Mouse (Mus musculus) urinary bladder, postnatal 25 days (tissue): ENCODE data around the gene Zcchc4.
A peak's percentile ranks its signal among the peaks of the same experiment; 100 is the strongest.
"Not testable (repeated sequence)": the region's sequence is repeated elsewhere in the genome, so short reads cannot be mapped to it uniquely, and the experiment has no call there.

ENCODE experiments used
- DNase-seq: peaks from one replicate; pipeline ENCODE4 v3.0.0; 2022; ENCODE audit warnings: low spot score

Gene Zcchc4

GRCm38 (mm10) chr5:52775237-52775636, at the start of gene Zcchc4:
Zcchc4 (plus strand) TSS chr5:52775409.
- DNase-seq = no peak

DNA sequence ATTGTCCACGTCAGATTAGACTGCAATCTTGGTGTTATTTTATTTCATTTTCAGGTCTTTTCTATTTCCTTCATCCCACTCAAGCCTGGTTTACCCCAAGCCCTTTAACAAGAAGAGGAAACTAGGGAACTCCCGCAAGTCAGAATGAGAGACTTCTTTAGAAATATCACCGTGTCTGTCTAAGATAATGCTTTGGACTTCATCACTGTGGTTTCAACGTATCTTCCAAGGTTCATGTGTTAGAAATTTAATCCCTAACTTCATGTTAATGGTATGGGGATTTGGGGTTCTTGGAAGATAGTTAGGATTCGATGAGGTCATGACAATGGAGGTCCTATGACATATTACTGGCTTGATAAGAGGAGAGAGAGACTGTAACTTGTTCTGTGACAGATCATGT, 47.5 kb upstream of the Zcchc4 start:
- DNase-seq = no peak

GRCm38 (mm10) chr5:52732811-52733210, 42.4 kb upstream of the Zcchc4 start:
- no peak for DNase-seq

DNA sequence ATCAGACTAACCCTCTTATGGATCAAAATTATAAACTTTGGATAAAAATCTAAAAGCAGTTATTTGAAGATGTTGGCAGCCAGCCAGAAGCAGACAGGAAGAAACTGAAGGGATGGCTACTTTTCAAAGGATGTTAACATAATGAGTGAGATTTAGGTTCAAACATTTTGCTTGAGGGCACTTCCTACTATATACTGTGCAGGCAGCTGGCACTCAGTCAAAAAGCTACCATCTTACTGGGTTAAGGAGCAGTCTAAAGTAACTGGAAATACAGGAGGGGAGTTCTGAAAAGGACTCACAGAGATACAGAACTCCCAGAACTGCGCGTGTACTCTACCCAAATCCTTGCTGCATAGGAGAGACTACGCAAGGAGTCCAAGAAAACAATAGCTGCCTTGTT, 39.2 kb upstream of the Zcchc4 start:
- no peak for DNase-seq

GRCm38 (mm10) chr5:52741391-52742111, 33.7 kb upstream of the Zcchc4 start, which contains the start of gene Pi4k2b:
Pi4k2b (plus strand) TSS chr5:52741574.
- peak; percentile 79 for DNase-seq

DNA sequence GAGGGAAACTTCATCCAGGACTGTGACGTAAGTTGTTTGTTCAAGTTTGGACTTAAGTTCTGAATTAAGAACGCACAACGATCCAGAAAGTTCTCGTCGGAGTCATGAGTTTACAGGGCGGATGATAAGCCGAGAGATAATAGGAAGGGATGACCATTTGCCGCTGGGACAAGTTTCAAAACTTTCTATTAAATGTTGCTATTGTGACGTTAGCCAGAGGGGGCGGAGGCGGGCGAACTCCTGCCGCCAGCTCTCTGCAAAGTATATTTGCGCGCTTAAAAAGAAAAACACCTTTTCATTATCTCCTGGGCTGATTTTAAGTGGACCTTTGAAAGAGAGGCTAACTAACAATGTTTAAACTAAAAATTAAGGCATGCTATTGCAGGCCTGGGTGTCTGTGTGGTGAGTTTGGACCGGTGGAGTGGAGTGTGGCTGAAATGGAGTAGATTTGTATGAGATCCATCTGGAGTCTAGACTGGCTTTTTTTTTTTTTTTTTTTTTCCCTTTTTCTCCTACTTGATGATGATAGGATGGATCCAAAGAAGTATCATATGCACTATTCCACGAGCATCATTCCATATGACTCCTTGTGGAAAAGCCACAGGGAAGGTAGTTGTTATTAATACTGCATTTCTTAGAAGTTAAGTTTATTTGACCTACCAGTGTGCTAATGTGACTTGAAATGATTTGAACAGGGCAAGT, 32.9 kb upstream of the Zcchc4 start:
- DNase-seq = peak; percentile 40

DNA sequence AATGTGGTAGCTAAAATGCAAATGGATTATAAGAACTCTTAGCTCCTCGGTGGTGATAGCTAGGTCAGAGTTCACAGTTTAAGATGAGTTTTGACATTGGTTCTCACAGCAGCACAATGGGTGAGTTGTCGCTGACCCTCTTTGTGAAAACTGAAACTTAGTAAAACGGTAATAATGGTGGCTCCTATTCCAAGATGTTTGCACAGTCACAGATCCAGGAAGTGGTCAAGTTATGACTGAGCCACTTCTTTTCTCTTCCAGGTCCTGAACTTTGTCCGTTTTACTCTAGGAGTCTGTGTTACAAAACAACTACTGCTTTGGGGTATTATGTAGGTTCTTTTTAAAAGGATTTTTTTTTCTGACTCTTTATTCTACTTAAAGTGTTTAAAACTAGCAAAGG, 32.0 kb upstream of the Zcchc4 start:
- no peak for DNase-seq

DNA sequence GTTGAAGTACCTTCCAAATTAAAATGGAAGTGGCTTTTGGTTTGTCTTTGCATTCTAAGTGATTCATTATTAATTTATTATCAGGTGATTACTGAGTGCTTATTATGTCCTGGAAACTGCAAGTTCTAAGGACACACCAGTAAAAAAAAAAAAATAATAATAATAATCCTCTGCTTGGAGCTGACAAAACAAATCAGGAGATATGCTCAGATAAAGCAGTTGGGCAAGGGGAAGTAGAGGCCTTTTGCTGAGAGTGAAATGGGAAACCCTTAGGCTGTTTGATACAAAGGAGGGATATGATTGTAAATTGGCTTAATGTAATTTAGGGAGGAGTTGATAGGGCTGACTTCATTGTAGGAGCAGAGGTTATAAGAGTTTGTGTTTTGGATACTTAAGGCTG, 28.3 kb upstream of the Zcchc4 start:
- DNase-seq = no peak

DNA sequence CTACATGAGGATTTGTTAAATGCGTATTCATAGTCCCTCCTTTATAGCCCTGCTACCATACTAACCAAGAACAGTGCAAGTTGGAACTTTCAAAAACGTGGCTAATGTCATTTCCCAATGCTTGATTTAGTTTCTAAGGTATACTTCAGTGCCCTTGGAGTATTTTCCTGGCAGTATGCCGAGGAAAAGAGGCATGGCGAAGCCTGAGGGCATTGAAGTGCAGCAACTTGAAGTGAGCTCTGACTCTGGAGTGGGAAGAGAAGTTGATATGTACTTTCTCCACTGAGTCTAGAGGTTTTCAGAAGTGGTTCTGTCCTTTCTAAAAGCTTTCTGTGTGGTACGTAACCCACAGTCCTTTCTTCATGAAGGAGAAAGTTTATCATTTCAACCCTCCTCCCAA, 26.5 kb upstream of the Zcchc4 start:
- DNase-seq = no peak

- no peak for DNase-seq
Measured at GRCm38 (mm10) chr5:52753146-52753545, 22.1 kb upstream of the Zcchc4 start.

- no peak for DNase-seq
Measured at GRCm38 (mm10) chr5:52754196-52754595, 21.0 kb upstream of the Zcchc4 start.

DNA sequence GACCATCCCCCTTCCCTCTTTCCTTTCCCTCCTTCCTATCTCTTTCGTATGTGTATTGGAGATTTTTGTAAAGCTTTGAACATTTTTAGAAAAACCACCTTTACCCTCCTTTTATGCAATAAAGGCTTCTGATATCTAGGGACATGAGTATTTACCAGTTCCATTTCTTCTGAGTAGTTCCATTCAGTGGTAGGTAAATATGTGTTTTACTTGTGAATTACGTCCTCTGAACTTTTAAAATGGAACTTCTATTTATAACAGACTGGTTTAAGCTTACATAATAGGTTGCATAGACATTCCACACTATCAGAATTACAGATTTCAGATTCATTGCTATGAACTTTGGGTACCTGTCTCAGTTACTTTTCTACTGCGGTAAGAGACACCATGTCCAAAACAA, 19.9 kb upstream of the Zcchc4 start:
- DNase-seq = no peak

DNA sequence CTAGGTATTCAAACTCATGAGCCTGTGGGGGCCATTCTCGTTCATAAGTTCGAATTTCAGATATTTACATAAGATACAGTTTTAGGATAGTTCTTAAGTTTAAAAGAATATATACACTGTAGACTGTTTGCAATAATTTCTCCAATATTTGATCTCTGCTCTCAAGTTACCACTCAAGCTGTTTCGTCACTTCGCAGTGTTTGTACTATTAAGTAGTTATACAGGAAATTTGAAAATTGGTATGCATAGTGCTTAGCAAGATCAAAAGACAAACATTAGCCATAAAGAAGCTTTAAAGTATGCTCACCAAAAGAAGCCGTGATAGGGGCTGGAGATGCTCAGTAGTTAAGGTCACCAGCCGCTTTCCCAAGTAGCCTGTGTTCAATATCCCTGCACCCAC, 19.2 kb upstream of the Zcchc4 start:
- DNase-seq = no peak

DNA sequence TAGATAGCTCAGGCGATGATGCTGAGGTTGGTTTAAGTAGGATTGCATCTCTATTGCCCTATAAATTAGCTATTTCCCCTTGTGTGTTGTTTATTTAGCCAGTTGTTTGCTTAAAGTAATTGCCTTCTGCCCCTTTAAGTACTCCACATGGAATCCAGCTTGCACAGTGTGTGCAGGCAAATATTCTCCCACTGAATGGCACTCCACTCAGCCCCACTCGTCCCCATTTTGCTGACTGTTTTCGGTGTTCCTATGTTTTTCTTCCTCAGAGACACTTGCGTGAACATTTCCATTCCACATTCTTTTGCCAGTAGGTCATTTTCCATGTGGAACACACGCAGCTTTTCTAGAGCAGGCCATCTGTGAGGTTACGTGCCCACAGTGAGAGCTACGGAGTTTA, 12.6 kb upstream of the Zcchc4 start:
- no peak for DNase-seq

GRCm38 (mm10) chr5:52774267-52774666, 942 bp upstream of the Zcchc4 start:
- DNase-seq = no peak

DNA sequence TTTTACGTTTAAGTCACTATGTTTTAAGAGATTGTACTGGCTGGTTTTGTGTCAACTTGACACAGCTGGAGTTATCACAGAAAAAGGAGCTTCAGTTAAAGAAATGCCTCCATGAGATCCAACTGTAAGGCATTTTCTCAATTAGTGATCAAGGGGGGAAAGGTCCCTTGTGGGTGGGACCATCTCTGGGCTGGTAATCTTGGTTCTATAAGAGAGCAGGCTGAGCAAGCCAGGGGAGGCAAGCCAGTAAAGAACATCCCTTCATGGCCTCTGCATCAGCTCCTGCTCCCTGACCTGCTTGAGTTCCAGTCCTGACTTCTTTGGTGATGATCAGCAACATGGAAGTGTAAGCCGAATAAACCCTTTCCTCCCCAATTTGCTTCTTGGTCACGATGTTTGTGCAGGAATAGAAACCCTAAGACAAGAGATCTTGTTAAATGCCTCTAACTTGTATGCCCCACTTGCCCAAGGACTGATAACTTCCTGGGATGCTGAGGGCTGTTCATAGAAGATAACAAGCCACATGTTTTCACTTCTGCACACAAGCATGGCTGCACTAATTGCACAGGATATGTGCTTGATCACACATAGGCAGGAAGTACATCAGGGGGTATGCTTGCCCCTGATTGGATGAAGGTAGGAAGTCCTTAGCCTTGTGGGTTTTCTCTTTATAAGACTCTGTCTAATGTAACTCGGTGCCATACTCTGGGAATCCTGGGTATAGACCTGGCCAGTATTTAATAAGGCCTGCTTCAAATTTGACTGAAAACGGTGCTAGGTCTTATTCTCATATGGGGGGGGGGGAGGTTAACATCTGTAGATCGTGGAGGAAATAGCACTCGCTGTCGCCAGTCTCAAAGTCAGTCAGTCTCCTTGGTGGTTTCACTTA, 1.5 kb downstream of the Zcchc4 start:
- DNase-seq = not testable (repeated sequence)

DNA sequence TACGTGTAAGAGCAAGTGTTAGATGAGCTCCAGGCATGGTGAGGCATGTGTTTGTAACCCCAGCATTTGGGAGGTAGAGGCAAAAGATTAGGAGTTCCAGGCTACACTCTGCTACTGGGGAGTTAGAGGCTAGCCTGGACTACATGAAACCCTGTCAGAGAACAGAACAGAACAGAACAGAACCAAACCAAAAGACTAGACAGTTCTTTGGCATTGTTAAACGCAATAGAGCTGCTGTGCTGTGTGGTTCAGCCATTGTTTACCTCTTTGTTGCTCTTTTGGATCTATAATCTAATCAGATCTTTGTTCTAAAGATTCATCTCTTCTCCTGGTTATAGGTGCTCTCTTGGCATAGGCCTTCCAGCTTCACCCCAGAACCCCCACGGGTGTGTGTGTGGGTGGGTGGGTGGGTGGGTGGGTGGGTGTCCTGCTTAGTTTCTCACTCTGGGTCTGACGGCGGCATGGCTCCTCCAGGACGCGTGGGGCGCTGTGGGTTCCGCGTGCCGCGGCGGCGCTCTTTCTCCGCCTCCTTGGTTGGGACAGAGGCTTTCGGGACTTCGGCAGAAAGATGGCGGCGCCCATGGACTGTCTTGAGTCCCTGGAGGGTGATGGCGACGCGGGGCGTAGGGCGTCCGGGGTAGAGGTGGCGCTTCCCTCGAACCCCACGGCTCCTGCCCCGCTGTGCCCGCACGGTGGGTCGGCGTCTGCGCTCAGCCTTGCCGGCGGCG, 7.5 kb downstream of the Zcchc4 start:
- peak; percentile 76 for DNase-seq

DNA sequence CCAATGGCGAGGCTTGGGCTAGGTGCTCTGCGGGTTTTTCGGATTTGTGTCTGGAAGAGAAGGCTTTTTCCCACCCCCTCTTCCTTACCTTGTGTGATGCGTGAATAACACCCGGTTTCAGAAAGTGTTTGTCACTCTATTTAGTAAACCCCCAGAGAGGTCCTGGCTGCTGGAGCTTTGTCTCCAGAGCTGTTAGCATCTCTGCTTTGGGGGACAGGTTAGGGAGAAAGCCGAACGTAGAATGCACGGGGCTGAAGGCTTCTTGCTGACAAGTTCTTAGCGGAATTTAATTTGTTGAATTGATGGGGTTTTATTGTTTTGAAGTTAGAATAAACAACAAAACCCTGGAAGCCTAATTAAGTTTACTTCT, 8.0 kb downstream of the Zcchc4 start:
- DNase-seq = no peak

- no peak for DNase-seq
Measured at GRCm38 (mm10) chr5:52783957-52784356, 8.7 kb downstream of the Zcchc4 start.

DNA sequence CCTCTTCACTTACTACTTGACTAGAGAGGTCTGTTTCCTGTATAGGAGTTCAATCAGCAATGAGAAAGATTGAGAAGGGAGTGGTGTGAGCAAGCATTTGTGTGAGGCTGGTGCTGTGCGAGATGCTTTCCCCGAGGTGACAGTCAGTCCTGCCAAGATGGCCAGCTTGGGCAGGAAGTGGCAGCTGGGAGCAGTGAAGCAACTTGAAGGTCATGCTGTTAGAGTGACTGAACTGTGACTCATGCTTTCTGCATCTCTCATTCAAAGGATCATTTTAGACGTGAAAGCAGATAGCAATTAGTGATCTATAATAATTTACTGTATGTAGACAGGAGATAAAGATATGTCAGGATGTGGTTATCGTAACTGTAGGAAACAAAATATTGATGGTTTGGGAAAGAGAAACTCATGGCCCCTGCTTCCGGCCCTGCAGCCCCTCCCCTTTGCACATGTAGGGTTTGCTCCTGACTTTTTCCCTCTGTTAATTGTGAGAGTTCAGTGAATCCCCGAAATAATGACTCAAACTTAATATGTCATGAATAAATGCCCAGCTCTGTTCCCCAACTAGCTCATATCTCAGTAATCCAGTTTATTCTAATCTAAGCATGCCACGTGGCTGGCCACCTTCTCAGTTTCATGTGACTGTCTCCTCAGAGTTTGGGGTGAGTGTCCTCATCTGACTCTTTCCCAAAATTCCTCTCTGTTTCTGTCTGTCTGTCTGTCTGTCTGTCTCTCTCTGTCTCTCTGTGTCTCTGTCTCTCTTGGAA, 11.5 kb downstream of the Zcchc4 start:
- no peak for DNase-seq

GRCm38 (mm10) chr5:52793230-52793629, 18.0 kb downstream of the Zcchc4 start:
- no peak for DNase-seq
